Mouse (Mus musculus) bone marrow macrophage, adult 2 months (primary cell): Measurements from ENCODE around the gene Cnpy1.

Experiments
- CTCF ChIP-seq: IDR thresholded peaks from 2 replicates; pipeline ENCODE4 v1.5.1; 2012; ENCODE audit warnings: low read depth, mild to moderate bottlenecking, low read length, moderate library complexity
- POLR2A ChIP-seq: IDR thresholded peaks from 2 replicates; pipeline ENCODE4 v1.6.1; 2012; ENCODE audit warnings: mild to moderate bottlenecking, low read depth, low read length, borderline replicate concordance

DNA sequence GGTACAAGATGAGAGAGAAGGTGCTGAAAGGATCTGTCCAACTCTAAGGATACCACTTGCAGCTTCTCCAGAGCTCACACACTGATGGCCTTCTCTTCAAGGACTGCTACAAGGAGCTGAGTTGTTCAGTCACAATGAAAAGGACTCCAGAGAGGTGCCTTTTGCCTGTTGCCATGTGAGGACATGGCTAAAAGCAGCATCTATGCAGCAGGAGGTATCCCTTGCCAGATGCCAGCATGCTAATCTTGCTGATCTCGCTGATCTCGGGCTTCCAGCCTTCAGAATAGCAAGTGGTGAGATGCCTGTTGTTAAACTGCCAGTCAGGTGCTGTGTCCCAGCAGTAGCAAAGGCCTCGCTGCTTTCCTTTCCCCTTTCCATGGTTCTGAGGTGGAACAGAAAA lies 43.5 kb upstream of the Cnpy1 start:
- TF ChIP-seq POLR2A (no peak), CTCF (no peak)
